Mouse (Mus musculus) thymus, adult 2 months (tissue): ENCODE data around the gene Klhdc8a. TPM values are rescaled to one million over a fixed set of nuclear protein-coding genes. Genes with fewer than 3 reads are reported as not detected.
"Not testable (repeated sequence)": the region's sequence is repeated elsewhere in the genome, so short reads cannot be mapped to it uniquely, and the experiment has no call there.

Source experiments
- DNase-seq: peaks from one replicate; pipeline ENCODE4 v3.0.0; 2021
- H3K27ac ChIP-seq: fragments of 200-500 bp; 2 replicates; pipeline ENCODE4 v1.5.1; 2012; ENCODE audit warnings: low read length, control low read depth; ENCODE audit not compliant: control insufficient read depth, insufficient read depth
- H3K27me3 ChIP-seq: fragments of 200-500 bp; 2 replicates; pipeline ENCODE4 v1.6.1; 2012; ENCODE audit warnings: mild to moderate bottlenecking, low read length, moderate library complexity, mixed read lengths; ENCODE audit not compliant: control insufficient read depth, insufficient read depth
- H3K36me3 ChIP-seq: fragments of 200-500 bp; 2 replicates; pipeline ENCODE4 v1.6.1; 2012; ENCODE audit warnings: mild to moderate bottlenecking, low read length, moderate library complexity; ENCODE audit not compliant: control insufficient read depth, insufficient read depth
- H3K4me1 ChIP-seq: fragments of 200-500 bp; replicated peaks from 2 replicates; pipeline ENCODE4 v1.6.1; 2012; ENCODE audit warnings: low read length; ENCODE audit not compliant: control insufficient read depth, insufficient read depth
- H3K4me3 ChIP-seq: fragments of 200-500 bp; 2 replicates; pipeline ENCODE4 v1.5.1; 2012; ENCODE audit warnings: mild to moderate bottlenecking, low read length, control low read depth, moderate library complexity; ENCODE audit not compliant: control insufficient read depth, insufficient read depth
- CTCF ChIP-seq: fragments of 200-500 bp; IDR thresholded peaks from 2 replicates; pipeline ENCODE4 v1.5.1; 2012; ENCODE audit warnings: mild to moderate bottlenecking, control low read depth, low read length, moderate library complexity, borderline replicate concordance; ENCODE audit not compliant: control insufficient read depth, poor library complexity, insufficient read depth; ENCODE audit errors: extremely low read depth
- POLR2A ChIP-seq: fragments of 200-500 bp; IDR thresholded peaks from 2 replicates; pipeline ENCODE4 v1.6.1; 2012; ENCODE audit warnings: mild to moderate bottlenecking, low read length, control low read depth, moderate library complexity; ENCODE audit not compliant: control insufficient read depth, poor library complexity, insufficient read depth; ENCODE audit errors: extremely low read depth
- WGBS: fragments of 180-500 bp; shearing (Covaris S2); methylation state at CpG from one replicate; pipeline ENCODE4 v1.1.7; 2018; 5-methylcytosine and 5-hydroxymethylcytosine counted together
- polyA plus RNA-seq: library from polyadenylated mRNA; depleted of rRNA; stranded (reverse); fragments of >200 nt; gene quantifications from 2 replicates; pipeline ENCODE4 v1.2.3, GENCODE M21; 2012

Gene Klhdc8a
- polyA plus RNA-seq, 1 experiment, result 6.6 TPM

DNA sequence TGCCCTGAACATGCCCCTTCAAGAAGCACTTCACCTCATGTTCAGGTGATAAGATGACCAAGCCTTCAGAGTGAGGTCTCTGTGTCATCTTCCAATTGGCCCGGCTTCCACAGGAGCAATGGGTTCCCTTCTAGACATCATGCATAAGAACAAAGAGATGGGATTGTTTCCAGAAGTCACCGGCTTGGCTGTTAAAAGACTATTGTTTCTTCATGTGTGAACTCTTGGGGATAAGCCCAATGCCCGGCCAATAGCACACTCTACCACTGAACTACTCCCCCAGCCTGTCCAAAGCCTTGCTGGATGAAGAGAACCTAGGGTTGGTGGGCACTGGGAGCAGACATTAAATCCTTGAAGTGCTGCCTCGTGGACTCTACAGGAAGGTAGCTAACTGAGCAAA, 47.1 kb downstream of the Klhdc8a start:
- WGBS, result 94% methylated on average over 4 of the region's 4 CpGs
- no peak overlapping the region for H3K27ac ChIP-seq
- H3K4me3 ChIP-seq, result no peak overlapping the region
- TF ChIP-seq POLR2A (no peak), CTCF (no peak)
- no peaks in the 10 kb centered on the region for H3K27me3 ChIP-seq
- DNase-seq, result no peak
- no peaks in the 10 kb centered on the region for H3K36me3 ChIP-seq
- peaks cover 18% of the 10 kb centered on the region for H3K4me1 ChIP-seq

DNA sequence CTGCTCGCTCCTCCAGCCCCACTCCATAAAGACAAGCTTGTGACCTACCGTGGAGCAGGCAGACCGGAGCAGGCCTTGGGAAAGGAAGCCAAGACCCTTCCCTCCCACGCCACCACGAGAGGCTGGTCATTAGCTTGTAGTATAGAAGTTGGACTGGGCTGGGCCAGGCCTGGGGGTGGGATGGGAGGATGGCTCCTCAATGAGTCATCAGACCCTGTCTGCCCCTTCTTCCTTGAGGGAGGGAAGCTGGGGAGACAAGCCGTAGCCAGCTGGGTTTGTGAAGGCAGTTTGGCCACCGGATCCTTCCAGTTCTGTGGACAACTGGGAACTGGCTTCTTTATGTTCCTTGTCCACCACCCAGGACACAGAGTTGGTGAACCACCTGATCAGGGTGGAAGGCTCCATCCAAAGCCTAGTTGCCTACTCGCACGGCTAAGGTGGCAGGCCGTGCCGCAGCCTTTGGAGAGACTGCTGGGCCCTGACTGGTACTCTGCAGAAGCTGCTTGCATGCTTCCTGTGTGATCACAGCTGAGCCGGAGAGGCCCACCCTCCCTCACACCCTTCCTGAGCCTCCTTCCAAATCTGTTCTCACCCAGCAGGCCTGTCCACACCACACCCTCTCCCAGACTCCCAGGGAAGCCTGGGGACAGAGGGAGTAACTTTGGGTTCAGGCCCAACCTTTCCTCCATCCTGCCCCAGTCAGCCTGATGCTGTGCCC, 47.9 kb downstream of the Klhdc8a start:
- Histone ChIP-seq H3K4me3 (no peak overlapping the region), H3K4me1 (peaks cover 14% of the 10 kb centered on the region), H3K27ac (no peak overlapping the region), H3K27me3 (no peaks in the 10 kb centered on the region), H3K36me3 (no peaks in the 10 kb centered on the region)
- TF ChIP-seq POLR2A (no peak), CTCF (no peak)
- WGBS, result 93% methylated on average over 12 of the region's 12 CpGs
- no peak for DNase-seq

GRCm38 (mm10) chr1:132346951-132347350, 48.5 kb downstream of the Klhdc8a start:
- no peak overlapping the region for H3K27ac ChIP-seq
- no peak for DNase-seq
- H3K27me3 ChIP-seq, result no peaks in the 10 kb centered on the region
- no peak for TF ChIP-seq CTCF
- H3K36me3 ChIP-seq, result no peaks in the 10 kb centered on the region
- H3K4me3 ChIP-seq, result no peak overlapping the region
- H3K4me1 ChIP-seq, result peaks cover 9% of the 10 kb centered on the region

DNA sequence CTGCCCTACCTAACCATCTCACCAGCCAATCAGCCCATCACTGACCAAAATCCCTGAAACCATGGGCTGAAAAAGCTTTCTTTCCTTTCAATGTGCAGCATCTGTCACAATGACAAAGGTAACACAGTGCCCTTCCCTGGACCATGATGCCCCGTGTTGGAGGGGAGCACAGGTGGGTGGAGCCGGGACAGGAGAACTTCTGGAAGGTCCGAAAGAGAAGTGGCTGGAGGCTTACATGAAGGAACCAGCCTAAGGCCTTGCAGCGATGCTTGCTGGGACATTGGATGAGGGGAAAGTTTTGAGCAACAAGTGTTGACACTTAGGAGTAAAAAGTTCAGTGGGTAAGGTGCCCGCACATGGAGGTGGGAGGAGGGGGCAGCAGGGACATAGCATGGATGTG, 50.0 kb downstream of the Klhdc8a start:
- 83% methylated on average over 5 of the region's 5 CpGs for WGBS
- H3K27ac ChIP-seq, result no peak overlapping the region
- H3K4me3 ChIP-seq, result no peak overlapping the region
- no peaks in the 10 kb centered on the region for H3K36me3 ChIP-seq
- DNase-seq, result no peak
- TF ChIP-seq CTCF (no peak), POLR2A (no peak)
- H3K27me3 ChIP-seq, result no peaks in the 10 kb centered on the region
- H3K4me1 ChIP-seq, result no peaks in the 10 kb centered on the region

- H3K27me3 ChIP-seq, H3K4me1 ChIP-seq, DNase-seq, H3K4me3 ChIP-seq, H3K36me3 ChIP-seq, H3K27ac ChIP-seq: not testable (repeated sequence)
These were observed 50.6 kb downstream of the Klhdc8a start for GRCm38 (mm10) chr1:132349049-132349448.

GRCm38 (mm10) chr1:132349601-132350000, 51.2 kb downstream of the Klhdc8a start:
- not testable (repeated sequence) for H3K27ac ChIP-seq, H3K4me1 ChIP-seq, H3K4me3 ChIP-seq, DNase-seq, H3K36me3 ChIP-seq, H3K27me3 ChIP-seq
- WGBS, result 94% methylated on average over 3 of the region's 3 CpGs

GRCm38 (mm10) chr1:132351058-132351457, 52.6 kb downstream of the Klhdc8a start:
- Histone ChIP-seq H3K27ac (no peak overlapping the region), H3K4me1 (no peaks in the 10 kb centered on the region), H3K36me3 (no peaks in the 10 kb centered on the region), H3K27me3 (no peaks in the 10 kb centered on the region), H3K4me3 (no peak overlapping the region)
- DNase-seq, result no peak
- 97% methylated on average over 4 of the region's 4 CpGs for WGBS
- no peak for TF ChIP-seq CTCF
- no peak for TF ChIP-seq POLR2A
